Mouse (Mus musculus): ENCODE measurements around the gene Sec62. TPM values are rescaled to one million over a fixed set of nuclear protein-coding genes. Genes with fewer than 3 reads are reported as not detected.

The Sec62 gene
- total and polyA plus RNA-seq, 3 experiments = 26.2 to 64.5 (median 56.6) TPM

DNA sequence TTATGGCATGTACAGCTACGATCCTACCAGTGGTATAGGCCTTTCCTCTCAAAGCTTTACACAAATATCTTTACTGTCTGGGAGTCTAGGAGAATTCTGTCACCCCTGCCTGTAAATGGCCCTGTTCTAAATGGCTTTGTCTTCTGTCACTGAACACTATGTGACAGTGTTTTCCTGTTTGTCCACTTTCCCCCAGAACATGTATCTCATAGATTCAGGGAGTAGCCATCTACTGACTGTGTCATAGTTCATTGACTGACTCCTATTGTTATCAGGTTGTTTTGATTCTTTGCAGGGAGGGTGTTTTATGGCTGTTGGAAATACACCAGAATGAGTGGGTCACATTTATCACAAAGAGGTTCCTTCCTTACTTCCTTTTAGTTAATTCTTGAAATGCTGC lies 77.3 kb downstream of the Sec62 start:
- Histone ChIP-seq H3K4me1 (ENCODE audit: control insufficient read depth in 1 of 2, insufficient read depth in 2 of 2) (peaks cover 21 to 22% of the 10 kb centered on the region in 2 experiments), H3K36me3 (replicated peaks in 1 of 2; ENCODE audit: control insufficient read depth in 1 of 2, insufficient read depth in 1 of 2, low read length in 1 of 2) (no peaks in the 10 kb centered on the region), H3K9me3 (replicated peaks; ENCODE audit: low read length) (no peaks in the 10 kb centered on the region), H3K4me2 (ENCODE audit: insufficient read depth, low read depth, poor library complexity, severe bottlenecking) (no peak overlapping the region), H3K9ac (ENCODE audit: insufficient read depth, low read depth) (no peak overlapping the region), H3K27me3 (replicated peaks) (no peaks in the 10 kb centered on the region), H3K4me3 (replicated peaks in 1 of 3; ENCODE audit: low read depth in 2 of 3, low read length in 2 of 3, poor library complexity in 1 of 3) (no peak overlapping the region), H3K27ac (ENCODE audit: insufficient read depth, low read depth) (no peak overlapping the region), H3K79me2 (replicated peaks; ENCODE audit: control insufficient read depth, extremely low read depth, insufficient read depth, poor library complexity, severe bottlenecking) (no peaks in the 10 kb centered on the region)
- TF ChIP-seq MXI1 (IDR thresholded peaks at IDR 0.05; ENCODE audit: low read depth, low read length) = no peak
- no peak for TF ChIP-seq EP300 (IDR thresholded peaks at IDR 0.05; ENCODE audit: low read length)
- TF ChIP-seq RCOR1 (conservative IDR thresholded peaks at IDR 0.05; ENCODE audit: low read depth, low read length) = no peak
- TF ChIP-seq CHD1 (IDR thresholded peaks at IDR 0.05; ENCODE audit: low read depth, low read length) = no peak
- in situ Hi-C loops (cut with MboI; ENCODE audit: low pct_ligation_motif_present, low pct_unique_long_range_greater_than_20kb, low sequenced_read_pairs) = loop anchor here (25.0 kb wide), 2 partner anchors 92 to 267 kb away; partner anchors contain the start of genes Cldn11 and Phc3
- dilution Hi-C loops (cut with MboI; ENCODE audit: extremely low pct_ligation_motif_present, extremely low pct_unique_long_range_greater_than_20kb, low sequenced_read_pairs) = no loop called here
- no peak for DNase-seq (ENCODE audit: extremely low read depth)

Other genes with a start within 250 kb of the Sec62 start
- gene Mecom, start 244.9 kb upstream of the Sec62 start, total RNA-seq (2012; rRNA removed) = not detected in 2 replicates
- not detected in 2 replicates for gene Mecom, start 244.9 kb upstream of the Sec62 start, total RNA-seq (2014; rRNA removed)
- 0.12 TPM in 1 of 2 replicates, not detected in the other for gene Mecom, start 244.9 kb upstream of the Sec62 start, polyA plus RNA-seq (2012; ENCODE audit: insufficient read length, low read depth)
- gene Actrt3, start 192.9 kb upstream of the Sec62 start, total RNA-seq (2012; rRNA removed) = 0.13 and 0.17 TPM in 2 replicates
- gene Actrt3, start 192.9 kb upstream of the Sec62 start, total RNA-seq (2014; rRNA removed) = not detected in 2 replicates
- gene Actrt3, start 192.9 kb upstream of the Sec62 start, polyA plus RNA-seq (2012; ENCODE audit: insufficient read length, low read depth) = 0.16 TPM in 1 of 2 replicates, not detected in the other
- gene Mynn, start 190.8 kb upstream of the Sec62 start, total RNA-seq (2012; rRNA removed) = 11.8 and 15.5 TPM in 2 replicates
- gene Mynn, start 190.8 kb upstream of the Sec62 start, total RNA-seq (2014; rRNA removed) = 31.1 and 31.6 TPM in 2 replicates
- gene Mynn, start 190.8 kb upstream of the Sec62 start, polyA plus RNA-seq (2012; ENCODE audit: insufficient read length, low read depth) = 11.7 and 11.9 TPM in 2 replicates
- gene Lrriq4, start 148.4 kb upstream of the Sec62 start, total RNA-seq (2012; rRNA removed) = not detected in 2 replicates
- gene Lrriq4, start 148.4 kb upstream of the Sec62 start, total RNA-seq (2014; rRNA removed) = not detected in 2 replicates
- gene Lrriq4, start 148.4 kb upstream of the Sec62 start, polyA plus RNA-seq (2012; ENCODE audit: insufficient read length, low read depth) = not detected in 2 replicates
- gene Lrrc34, start 145.0 kb upstream of the Sec62 start, total RNA-seq (2012; rRNA removed) = not detected in 2 replicates
- gene Lrrc34, start 145.0 kb upstream of the Sec62 start, total RNA-seq (2014; rRNA removed) = not detected in 2 replicates
- not detected in 2 replicates for gene Lrrc34, start 145.0 kb upstream of the Sec62 start, polyA plus RNA-seq (2012; ENCODE audit: insufficient read length, low read depth)
- not detected in 2 replicates for gene Lrrc31, start 93.0 kb upstream of the Sec62 start, total RNA-seq (2012; rRNA removed)
- not detected in 2 replicates for gene Lrrc31, start 93.0 kb upstream of the Sec62 start, total RNA-seq (2014; rRNA removed)
- not detected in 2 replicates for gene Lrrc31, start 93.0 kb upstream of the Sec62 start, polyA plus RNA-seq (2012; ENCODE audit: insufficient read length, low read depth)
- not detected in 2 replicates for gene Samd7, start 46.6 kb upstream of the Sec62 start, total RNA-seq (2012; rRNA removed)
- gene Samd7, start 46.6 kb upstream of the Sec62 start, total RNA-seq (2014; rRNA removed) = not detected in 2 replicates
- gene Samd7, start 46.6 kb upstream of the Sec62 start, polyA plus RNA-seq (2012; ENCODE audit: insufficient read length, low read depth) = not detected in 2 replicates
- 0.80 and 1.0 TPM in 2 replicates for gene Gpr160, start 63.1 kb downstream of the Sec62 start, total RNA-seq (2012; rRNA removed)
- 0.70 and 1.2 TPM in 2 replicates for gene Gpr160, start 63.1 kb downstream of the Sec62 start, total RNA-seq (2014; rRNA removed)
- gene Gpr160, start 63.1 kb downstream of the Sec62 start, polyA plus RNA-seq (2012; ENCODE audit: insufficient read length, low read depth) = 1.1 and 1.2 TPM in 2 replicates
- 8.4 and 9.2 TPM in 2 replicates for gene Phc3, start 176.5 kb downstream of the Sec62 start, total RNA-seq (2012; rRNA removed)
- 8.8 and 10.3 TPM in 2 replicates for gene Phc3, start 176.5 kb downstream of the Sec62 start, total RNA-seq (2014; rRNA removed)
- gene Phc3, start 176.5 kb downstream of the Sec62 start, polyA plus RNA-seq (2012; ENCODE audit: insufficient read length, low read depth) = 10.9 and 13.5 TPM in 2 replicates
- 14.8 and 14.9 TPM in 2 replicates for gene Prkci, start 202.9 kb downstream of the Sec62 start, total RNA-seq (2012; rRNA removed)
- gene Prkci, start 202.9 kb downstream of the Sec62 start, total RNA-seq (2014; rRNA removed) = 16.7 and 17.2 TPM in 2 replicates
- gene Prkci, start 202.9 kb downstream of the Sec62 start, polyA plus RNA-seq (2012; ENCODE audit: insufficient read length, low read depth) = 17.1 and 18.3 TPM in 2 replicates

Data from CH12.LX (cell line).